Mouse (Mus musculus) liver, embryonic 14.5 days (tissue): Measurements from ENCODE around the gene Ccdc148. TPM values are rescaled to one million over a fixed set of nuclear protein-coding genes. Genes with fewer than 3 reads are reported as not detected.

Experiments used
- ATAC-seq: fragments of 200-750 bp; cut with Nextera tagmentation; 2 replicates; pipeline ENCODE4 v1.8.0; 2017; ENCODE audit warnings: moderate number of reproducible peaks, mild to moderate bottlenecking, moderate library complexity; ENCODE audit not compliant: insufficient read depth
- DNase-seq, 3 experiments: peaks; one replicate each; pipeline ENCODE4 v3.0.0-alpha.2; 2012 to 2013; ENCODE audit warnings: low read depth in 3 of 3, low spot score in 3 of 3
- H3K27ac ChIP-seq: fragments of 300-500 bp; sonication (generic); 2 replicates; pipeline ENCODE4 v1.5.1; 2014; ENCODE audit warnings: moderate library complexity, mild to moderate bottlenecking, control low read depth, inconsistent platforms
- H3K27me3 ChIP-seq: fragments of 300-500 bp; sonication (generic); 2 replicates; pipeline ENCODE4 v1.6.1; 2014; ENCODE audit warnings: mild to moderate bottlenecking, low read length, moderate library complexity; ENCODE audit not compliant: control insufficient read depth, insufficient read depth
- H3K36me3 ChIP-seq: fragments of 300-500 bp; sonication (generic); replicated peaks from 2 replicates; pipeline ENCODE4 v1.6.1; 2014; ENCODE audit warnings: low read depth; ENCODE audit not compliant: control insufficient read depth, insufficient read depth
- H3K4me1 ChIP-seq, 2 experiments: fragments of 200-500 bp in 1 of 2; fragments of 300-500 bp in 1 of 2; sonication (generic) in 1 of 2; replicated peaks; 2 replicates each; pipeline ENCODE4 v1.6.1; 2012 to 2014; ENCODE audit warnings: antibody characterized with exemption in 1 of 2, inconsistent platforms in 1 of 2, low read length in 1 of 2; ENCODE audit not compliant: control insufficient read depth in 2 of 2, insufficient read depth in 2 of 2
- H3K4me2 ChIP-seq: fragments of 300-500 bp; sonication (generic); 2 replicates; pipeline ENCODE4 v1.6.1; 2014; ENCODE audit warnings: low read depth, mild to moderate bottlenecking, control low read depth, moderate library complexity
- H3K4me3 ChIP-seq, 2 experiments: fragments of 200-500 bp in 1 of 2; fragments of 300-500 bp in 1 of 2; sonication (generic) in 1 of 2; 2 replicates each; pipeline ENCODE4 v1.5.1; 2012 to 2014; ENCODE audit warnings: low read depth in 2 of 2, low read length in 2 of 2, mild to moderate bottlenecking in 2 of 2, control low read depth in 1 of 2, inconsistent platforms in 1 of 2, moderate library complexity in 1 of 2; ENCODE audit not compliant: insufficient read depth in 1 of 2
- H3K9ac ChIP-seq: fragments of 300-500 bp; sonication (generic); replicated peaks from 2 replicates; pipeline ENCODE4 v1.6.1; 2014; ENCODE audit warnings: mild to moderate bottlenecking, control low read depth, moderate library complexity
- H3K9me3 ChIP-seq: fragments of 300-500 bp; sonication (generic); 2 replicates; pipeline ENCODE4 v1.6.1; 2016; ENCODE audit warnings: low read length, mixed read lengths; ENCODE audit not compliant: control insufficient read depth
- CTCF ChIP-seq: IDR thresholded peaks from 2 replicates; pipeline ENCODE4 v1.5.1; 2016; ENCODE audit warnings: antibody characterized with exemption, low read depth, control low read depth
- EP300 ChIP-seq: IDR thresholded peaks from 2 replicates; pipeline ENCODE4 v1.6.1; 2016; ENCODE audit warnings: antibody characterized with exemption, low read depth
- WGBS: fragments of 180-500 bp; shearing (Covaris S2); extraction: QIAGEN DNeasy Blood & Tissue Kit; methylation state at CpG from one replicate; pipeline ENCODE4 v1.1.7; 2014; ENCODE audit not compliant: insufficient replicate concordance; 5-methylcytosine and 5-hydroxymethylcytosine counted together
- polyA plus RNA-seq, 2 experiments: library from polyadenylated mRNA; depleted of rRNA in 1 of 2; stranded (reverse) in 1 of 2; unstranded in 1 of 2; fragments of >200 nt; fragmentation: Nextera tagmentation in 1 of 2; extraction: Ambion mirVana in 1 of 2; gene quantifications; 2 replicates each; pipeline versions ENCODE4 v1.2.1 to v1.2.3; 2012 to 2014

The Ccdc148 gene
- polyA plus RNA-seq, 2 experiments: 0.20 to 0.26 TPM

GRCm38 (mm10) chr2:59048775-59049451 is 111.6 kb downstream of the Ccdc148 start:
- Histone ChIP-seq H3K4me1 (no peaks in the 10 kb centered on the region), H3K9ac (no peak overlapping the region), H3K9me3 (no peaks in the 10 kb centered on the region), H3K36me3 (no peaks in the 10 kb centered on the region), H3K4me2 (no peak overlapping the region), H3K27ac (no peak overlapping the region), H3K27me3 (no peaks in the 10 kb centered on the region), H3K4me3 (no peak overlapping the region)
- WGBS: 48% methylated on average over 6 of the region's 6 CpGs
- no peak for ATAC-seq
- TF ChIP-seq CTCF (no peak), EP300 (no peak)
- no peak for DNase-seq

- no peak overlapping the region for H3K4me2 ChIP-seq
- TF ChIP-seq CTCF (no peak), EP300 (no peak)
- H3K9ac ChIP-seq: no peak overlapping the region
- no peaks in the 10 kb centered on the region for H3K27me3 ChIP-seq
- H3K4me1 ChIP-seq: no peaks in the 10 kb centered on the region
- DNase-seq (no peak), ATAC-seq (no peak)
- H3K36me3 ChIP-seq: no peaks in the 10 kb centered on the region
- no peaks in the 10 kb centered on the region for H3K9me3 ChIP-seq
- H3K4me3 ChIP-seq: no peak overlapping the region
- 51% methylated on average over 22 of the region's 22 CpGs for WGBS
- no peak overlapping the region for H3K27ac ChIP-seq
Observed at GRCm38 (mm10) chr2:59043313-59044032, 117.0 kb downstream of the Ccdc148 start.

GRCm38 (mm10) chr2:59042616-59043015 is 117.9 kb downstream of the Ccdc148 start:
- ATAC-seq: no peak
- TF ChIP-seq CTCF (no peak), EP300 (no peak)

DNA sequence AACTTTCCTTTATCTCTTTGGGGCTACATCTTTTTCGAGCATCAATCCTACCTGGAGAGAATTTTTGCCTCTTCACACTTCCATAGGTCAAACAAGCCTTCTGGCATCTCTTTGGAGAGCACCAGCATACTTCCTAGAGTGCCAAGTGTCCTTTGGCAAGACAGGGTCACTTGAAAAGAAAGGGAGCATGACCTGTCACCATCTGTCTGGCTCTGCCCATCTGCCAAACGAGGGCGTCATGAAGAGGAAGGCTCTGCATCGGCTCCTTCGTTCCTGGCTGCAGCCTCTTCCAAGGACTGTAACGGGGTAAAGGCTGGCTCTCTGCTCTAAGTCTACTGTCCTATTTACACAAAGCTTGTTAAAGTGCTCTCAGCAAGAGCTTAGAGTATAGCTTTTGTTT is 124.0 kb downstream of the Ccdc148 start:
- Histone ChIP-seq H3K4me2 (no peak overlapping the region), H3K4me3 (no peak overlapping the region), H3K9me3 (no peaks in the 10 kb centered on the region), H3K4me1 (no peaks in the 10 kb centered on the region), H3K27ac (no peak overlapping the region), H3K27me3 (no peaks in the 10 kb centered on the region), H3K9ac (no peak overlapping the region), H3K36me3 (no peaks in the 10 kb centered on the region)
- TF ChIP-seq EP300 (no peak), CTCF (no peak)
- 53% methylated on average over 6 of the region's 6 CpGs for WGBS
- ATAC-seq: no peak
- no peak for DNase-seq

More at GRCm38 (mm10) chr2:59042616-59043015, 117.9 kb downstream of the Ccdc148 start:
- 32% methylated on average over 13 of the region's 13 CpGs for WGBS
- H3K9me3 ChIP-seq: no peaks in the 10 kb centered on the region
- DNase-seq: no peak
- H3K4me2 ChIP-seq: no peak overlapping the region
- no peak overlapping the region for H3K9ac ChIP-seq
- H3K27me3 ChIP-seq: no peaks in the 10 kb centered on the region
- no peaks in the 10 kb centered on the region for H3K36me3 ChIP-seq
- H3K4me1 ChIP-seq: no peaks in the 10 kb centered on the region
- no peak overlapping the region for H3K4me3 ChIP-seq
- H3K27ac ChIP-seq: no peak overlapping the region

DNA sequence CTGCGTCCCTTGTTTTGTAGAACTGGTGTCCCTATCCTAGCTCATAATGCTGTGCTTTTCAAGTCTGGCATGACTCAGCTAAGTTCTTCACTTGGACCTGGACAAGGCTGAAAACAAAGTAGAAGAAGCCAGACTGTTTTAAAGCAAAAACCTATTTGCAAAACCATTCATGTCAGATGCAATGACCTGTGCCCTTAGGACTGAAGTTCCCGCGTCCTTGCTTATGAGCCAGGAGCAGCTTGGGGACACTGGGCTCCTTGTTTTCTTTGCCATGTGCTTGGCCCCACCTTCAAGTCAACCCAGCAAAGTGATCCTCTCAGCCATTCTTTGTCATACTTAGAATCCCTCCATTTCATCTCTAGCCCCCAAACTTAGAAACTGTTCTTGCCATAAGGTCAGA is 125.3 kb downstream of the Ccdc148 start:
- no peaks in the 10 kb centered on the region for H3K4me1 ChIP-seq
- no peaks in the 10 kb centered on the region for H3K27me3 ChIP-seq
- WGBS: 88% methylated on average over 3 of the region's 3 CpGs
- H3K4me2 ChIP-seq: no peak overlapping the region
- H3K36me3 ChIP-seq: no peaks in the 10 kb centered on the region
- TF ChIP-seq EP300 (no peak), CTCF (no peak)
- no peak overlapping the region for H3K9ac ChIP-seq
- no peaks in the 10 kb centered on the region for H3K9me3 ChIP-seq
- no peak overlapping the region for H3K4me3 ChIP-seq
- no peak for ATAC-seq
- no peak for DNase-seq
- H3K27ac ChIP-seq: no peak overlapping the region
